12 mouse cellular contexts compared by ENCODE assay signal in genomic region chr15:78563937-78564336, GRCm38 (mm10). TPM values are rescaled to one million over a fixed set of nuclear protein-coding genes. Genes with fewer than 3 reads are reported as not detected.
DNase-seq lines count a peak whose midpoint lies in the region; ATAC-seq and TF ChIP-seq lines count a peak whose summit lies in the region.
"Had no signal": no experiment of that assay in that cellular context is flagged by ENCODE, and none has a peak within 500 bp of the region (broad histone marks: within the 10 kb centered on the region; RNA-seq: fewer than 3 reads in every experiment).

No protein-coding gene starts in this region.

- peak; percentile 36; the same call in 1 of the 2 replicates for TF ChIP-seq POLR2A in bone marrow, adult 2 months (IDR thresholded peaks at IDR 0.05; ENCODE audit: borderline replicate concordance, control insufficient read depth, low read depth, low read length)

- H3K27me3 ChIP-seq in liver, embryonic 16.5 days (ENCODE audit: control insufficient read depth, insufficient read depth, low read depth, low read length), result no peaks in the 10 kb centered on the region
- no peaks in the 10 kb centered on the region for H3K27me3 ChIP-seq in midbrain, embryonic 14.5 days (ENCODE audit: control insufficient read depth, insufficient read depth, low read length)
- H3K27me3 ChIP-seq: forebrain, embryonic 12.5 days had no signal

- H3K27ac ChIP-seq in bone marrow, adult 2 months (ENCODE audit: control insufficient read depth, insufficient read depth, low read depth, low read length, poor library complexity), result peak overlapping the region; percentile 89
- peak overlapping the region; percentile 71 for H3K27ac ChIP-seq in liver, embryonic 16.5 days (ENCODE audit: low read length)
- no peak overlapping the region for H3K27ac ChIP-seq in midbrain, embryonic 14.5 days (replicated peaks; ENCODE audit: low read depth, low read length)
- H3K27ac ChIP-seq: forebrain, embryonic 12.5 days had no signal

- 4% methylated on average over 5 of the region's 5 CpGs for WGBS in bone marrow, adult 2 months
- 27% methylated on average over 5 of the region's 5 CpGs for WGBS in liver, embryonic 16.5 days (ENCODE audit: insufficient replicate concordance)
- 85% methylated on average over 5 of the region's 5 CpGs for WGBS in midbrain, embryonic 14.5 days

- peak overlapping the region; percentile 29 for H3K4me3 ChIP-seq in bone marrow, adult 2 months (replicated peaks; ENCODE audit: control insufficient read depth, low read depth, low read length)
- peak overlapping the region; percentile 13; the same call in 1 of the 2 replicates for H3K4me3 ChIP-seq in liver, embryonic 16.5 days (ENCODE audit: low read depth, low read length)
- H3K4me3 ChIP-seq in midbrain, embryonic 14.5 days (replicated peaks; ENCODE audit: low read depth, low read length), result no peak overlapping the region
- H3K4me3 ChIP-seq: forebrain, embryonic 12.5 days had no signal

- peak; percentile 90 for DNase-seq in CD4-positive helper T cell, adult 2 months (ENCODE audit: low read depth, low spot score)
- DNase-seq in spleen, postnatal 14 days (ENCODE audit: low spot score in 2 of 2), result peak; percentile 48 to 51
- no peak for DNase-seq in frontal cortex, postnatal 14 days (ENCODE audit: low spot score in 2 of 2)
- no peak for DNase-seq in ovary, adult 18-20 months (ENCODE audit: low spot score)
- DNase-seq in midbrain, embryonic 14.5 days, result no peak
- no peak for DNase-seq in adrenal gland, adult (ENCODE audit: inconsistent age in 2 of 2, low spot score in 1 of 2)
- DNase-seq: cerebellum, postnatal 36 days; lung, adult 18-20 months had no signal

- no peak overlapping the region for H3K9ac ChIP-seq in liver, embryonic 16.5 days (ENCODE audit: low read depth, low read length)
- no peak overlapping the region for H3K9ac ChIP-seq in midbrain, embryonic 14.5 days (replicated peaks; ENCODE audit: low read length)
- H3K9ac ChIP-seq: forebrain, embryonic 12.5 days had no signal

- H3K4me1 ChIP-seq in bone marrow, adult 2 months (ENCODE audit: control insufficient read depth, insufficient read depth, low read length), result peaks cover 25% of the 10 kb centered on the region
- H3K4me1 ChIP-seq in liver, embryonic 16.5 days (ENCODE audit: control insufficient read depth, low read depth, low read length), result peaks cover 41% of the 10 kb centered on the region
- no peaks in the 10 kb centered on the region for H3K4me1 ChIP-seq in midbrain, embryonic 14.5 days (ENCODE audit: control insufficient read depth, insufficient read depth, low read length)
- H3K4me1 ChIP-seq: forebrain, embryonic 12.5 days had no signal

- peak overlapping the region; percentile 28; the same call in 1 of the 2 replicates for H3K4me2 ChIP-seq in liver, embryonic 16.5 days (ENCODE audit: low read depth, low read length)
- no peak overlapping the region for H3K4me2 ChIP-seq in midbrain, embryonic 14.5 days (ENCODE audit: low read length)
- H3K4me2 ChIP-seq: forebrain, embryonic 12.5 days had no signal

- no peak for TF ChIP-seq CTCF in bone marrow, adult 2 months (IDR thresholded peaks at IDR 0.05; ENCODE audit: control insufficient read depth, insufficient read depth, low read length)

- peak; percentile 46; the same call in 1 of the 2 replicates for ATAC-seq in liver, embryonic 16.5 days (ENCODE audit: low read depth)
- no peak for ATAC-seq in midbrain, embryonic 14.5 days (ENCODE audit: low FRiP score, low TSS enrichment)

- H3K9me3 ChIP-seq in liver, embryonic 16.5 days (replicated peaks; ENCODE audit: control insufficient read depth, low read length), result no peaks in the 10 kb centered on the region
- no peaks in the 10 kb centered on the region for H3K9me3 ChIP-seq in midbrain, embryonic 14.5 days (ENCODE audit: control insufficient read depth, low read length)
- H3K9me3 ChIP-seq: forebrain, embryonic 12.5 days had no signal

- H3K36me3 ChIP-seq in liver, embryonic 16.5 days (ENCODE audit: control insufficient read depth, insufficient read depth), result no peaks in the 10 kb centered on the region; the same call in 1 of the 2 replicates
- no peaks in the 10 kb centered on the region for H3K36me3 ChIP-seq in midbrain, embryonic 14.5 days (ENCODE audit: control insufficient read depth, insufficient read depth, low read length)
- H3K36me3 ChIP-seq: forebrain, embryonic 12.5 days had no signal

RNA-seq across cellular contexts. Expression of gene Rac2, which starts 8.6 kb away (rescaled TPM):
- polyA plus RNA-seq in bone marrow, adult 2 months (2011; ENCODE audit: insufficient read depth, insufficient read length, low replicate concordance, missing spikeins), result 94.5 and 156 TPM in 2 replicates
- 108 and 121 TPM in 2 replicates for polyA plus RNA-seq in liver, embryonic 16.5 days (2015; fragmentation: Nextera tagmentation; extraction: Ambion mirVana)
- polyA plus RNA-seq in midbrain, embryonic 14.5 days (2014; fragmentation: Nextera tagmentation; extraction: Ambion mirVana), result 3.7 and 7.0 TPM in 2 replicates

RNA-seq across cellular contexts. Expression of gene Sstr3, which starts 19.5 kb away (rescaled TPM):
- polyA plus RNA-seq in bone marrow, adult 2 months (2011; ENCODE audit: insufficient read depth, insufficient read length, low replicate concordance, missing spikeins), result not detected in 2 replicates
- 0.02 TPM in 1 of 2 replicates, not detected in the other for polyA plus RNA-seq in liver, embryonic 16.5 days (2015; fragmentation: Nextera tagmentation; extraction: Ambion mirVana)
- 0.18 and 0.23 TPM in 2 replicates for polyA plus RNA-seq in midbrain, embryonic 14.5 days (2014; fragmentation: Nextera tagmentation; extraction: Ambion mirVana)
- polyA plus RNA-seq: heart, embryonic 14.5 days had no signal

RNA-seq across cellular contexts. Expression of gene C1qtnf6, which starts 32.7 kb away (rescaled TPM):
- 2.4 and 2.7 TPM in 2 replicates for polyA plus RNA-seq in bone marrow, adult 2 months (2011; ENCODE audit: insufficient read depth, insufficient read length, low replicate concordance, missing spikeins)
- 3.6 and 5.3 TPM in 2 replicates for polyA plus RNA-seq in liver, embryonic 16.5 days (2015; fragmentation: Nextera tagmentation; extraction: Ambion mirVana)
- 5.6 and 7.3 TPM in 2 replicates for polyA plus RNA-seq in midbrain, embryonic 14.5 days (2014; fragmentation: Nextera tagmentation; extraction: Ambion mirVana)

RNA-seq across cellular contexts. Expression of gene Cyth4, which starts 32.9 kb away (rescaled TPM):
- polyA plus RNA-seq in bone marrow, adult 2 months (2011; ENCODE audit: insufficient read depth, insufficient read length, low replicate concordance, missing spikeins), result 49.8 and 105 TPM in 2 replicates
- 12.5 and 13.5 TPM in 2 replicates for polyA plus RNA-seq in liver, embryonic 16.5 days (2015; fragmentation: Nextera tagmentation; extraction: Ambion mirVana)
- 1.8 and 2.3 TPM in 2 replicates for polyA plus RNA-seq in midbrain, embryonic 14.5 days (2014; fragmentation: Nextera tagmentation; extraction: Ambion mirVana)

Comparison
In these comparisons a context has a peak if more than half of its experiments do, and no peak if none do; other contexts are left out.
1. DNase-seq: peak in CD4-positive helper T cell, adult 2 months (single experiment) and spleen, postnatal 14 days (2 of 2); none in frontal cortex, postnatal 14 days (0 of 2), ovary, adult 18-20 months (single experiment), midbrain, embryonic 14.5 days (single experiment) and adrenal gland, adult (0 of 2).
2. RNA of gene Rac2, which starts 8.6 kb away (polyA plus RNA-seq): 94.5 to 156 TPM in bone marrow, adult 2 months and 108 to 121 TPM in liver, embryonic 16.5 days; 3.7 to 7.0 TPM in midbrain, embryonic 14.5 days; every median in the first group is over 10 times any median in the second.